Mouse (Mus musculus): Measurements from ENCODE around the gene Immp2l. TPM values are rescaled to one million over a fixed set of nuclear protein-coding genes. Genes with fewer than 3 reads are reported as not detected.

The Immp2l gene
- polyA plus RNA-seq, 1 experiment from 2014 or later, result 16.3 TPM

- 63% methylated on average over 7 of the region's 7 CpGs for WGBS
- no peak for ATAC-seq (ENCODE audit: insufficient read depth, low FRiP score)
- H3K9ac ChIP-seq (ENCODE audit: low read length), result no peak overlapping the region
Measured at GRCm38 (mm10) chr12:41330988-41331671, 307.2 kb downstream of the Immp2l start.

GRCm38 (mm10) chr12:41345621-41346020, 321.7 kb downstream of the Immp2l start:
- Histone ChIP-seq H3K27ac (ENCODE audit: low read length) (no peak overlapping the region), H3K9ac (ENCODE audit: low read length) (no peak overlapping the region), H3K4me3 (replicated peaks; ENCODE audit: low read length) (no peak overlapping the region), H3K4me1 (ENCODE audit: control insufficient read depth, insufficient read depth, low read length) (no peaks in the 10 kb centered on the region), H3K36me3 (ENCODE audit: control insufficient read depth, insufficient read depth, low read length) (no peaks in the 10 kb centered on the region), H3K27me3 (ENCODE audit: control insufficient read depth, insufficient read depth, low read length) (no peaks in the 10 kb centered on the region), H3K9me3 (replicated peaks; ENCODE audit: control insufficient read depth, low read length) (no peaks in the 10 kb centered on the region), H3K4me2 (ENCODE audit: low read depth, low read length) (no peak overlapping the region)
- WGBS, result 71% methylated on average over 4 of the region's 4 CpGs
- no peak for ATAC-seq (ENCODE audit: insufficient read depth, low FRiP score)

More at GRCm38 (mm10) chr12:41330988-41331671, 307.2 kb downstream of the Immp2l start:
- no peaks in the 10 kb centered on the region for H3K27me3 ChIP-seq (ENCODE audit: control insufficient read depth, insufficient read depth, low read length)
- no peaks in the 10 kb centered on the region for H3K4me1 ChIP-seq (ENCODE audit: control insufficient read depth, insufficient read depth, low read length)
- H3K4me2 ChIP-seq (ENCODE audit: low read depth, low read length), result no peak overlapping the region
- H3K4me3 ChIP-seq (replicated peaks; ENCODE audit: low read length), result no peak overlapping the region
- no peak overlapping the region for H3K27ac ChIP-seq (ENCODE audit: low read length)
- H3K9me3 ChIP-seq (replicated peaks; ENCODE audit: control insufficient read depth, low read length), result no peaks in the 10 kb centered on the region
- no peaks in the 10 kb centered on the region for H3K36me3 ChIP-seq (ENCODE audit: control insufficient read depth, insufficient read depth, low read length)

GRCm38 (mm10) chr12:41347494-41347893, 323.6 kb downstream of the Immp2l start:
- Histone ChIP-seq H3K27me3 (ENCODE audit: control insufficient read depth, insufficient read depth, low read length) (no peaks in the 10 kb centered on the region), H3K9ac (ENCODE audit: low read length) (no peak overlapping the region), H3K27ac (ENCODE audit: low read length) (no peak overlapping the region), H3K4me2 (ENCODE audit: low read depth, low read length) (no peak overlapping the region), H3K4me1 (ENCODE audit: control insufficient read depth, insufficient read depth, low read length) (no peaks in the 10 kb centered on the region), H3K9me3 (replicated peaks; ENCODE audit: control insufficient read depth, low read length) (no peaks in the 10 kb centered on the region), H3K36me3 (ENCODE audit: control insufficient read depth, insufficient read depth, low read length) (no peaks in the 10 kb centered on the region), H3K4me3 (replicated peaks; ENCODE audit: low read length) (no peak overlapping the region)
- 82% methylated on average over 2 of the region's 2 CpGs for WGBS
- ATAC-seq (ENCODE audit: insufficient read depth, low FRiP score), result no peak

- no peak for ATAC-seq (ENCODE audit: insufficient read depth, low FRiP score)
- H3K4me2 ChIP-seq (ENCODE audit: low read depth, low read length), result no peak overlapping the region
- H3K4me1 ChIP-seq (ENCODE audit: control insufficient read depth, insufficient read depth, low read length), result no peaks in the 10 kb centered on the region
- 55% methylated on average over 2 of the region's 2 CpGs for WGBS
- no peak overlapping the region for H3K4me3 ChIP-seq (replicated peaks; ENCODE audit: low read length)
- no peaks in the 10 kb centered on the region for H3K36me3 ChIP-seq (ENCODE audit: control insufficient read depth, insufficient read depth, low read length)
- H3K9ac ChIP-seq (ENCODE audit: low read length), result no peak overlapping the region
- H3K27ac ChIP-seq (ENCODE audit: low read length), result no peak overlapping the region
- no peaks in the 10 kb centered on the region for H3K9me3 ChIP-seq (replicated peaks; ENCODE audit: control insufficient read depth, low read length)
- H3K27me3 ChIP-seq (ENCODE audit: control insufficient read depth, insufficient read depth, low read length), result no peaks in the 10 kb centered on the region
Measured at GRCm38 (mm10) chr12:41349386-41349785, 325.5 kb downstream of the Immp2l start.

- H3K27me3 ChIP-seq (ENCODE audit: control insufficient read depth, insufficient read depth, low read length), result no peaks in the 10 kb centered on the region
- ATAC-seq (ENCODE audit: insufficient read depth, low FRiP score), result no peak
- no peak overlapping the region for H3K9ac ChIP-seq (ENCODE audit: low read length)
- 54% methylated on average over 2 of the region's 2 CpGs for WGBS
- no peaks in the 10 kb centered on the region for H3K4me1 ChIP-seq (ENCODE audit: control insufficient read depth, insufficient read depth, low read length)
- H3K27ac ChIP-seq (ENCODE audit: low read length), result no peak overlapping the region
- no peak overlapping the region for H3K4me3 ChIP-seq (replicated peaks; ENCODE audit: low read length)
- no peak overlapping the region for H3K4me2 ChIP-seq (ENCODE audit: low read depth, low read length)
- no peaks in the 10 kb centered on the region for H3K36me3 ChIP-seq (ENCODE audit: control insufficient read depth, insufficient read depth, low read length)
- no peaks in the 10 kb centered on the region for H3K9me3 ChIP-seq (replicated peaks; ENCODE audit: control insufficient read depth, low read length)
Measured at GRCm38 (mm10) chr12:41349814-41350213, 325.9 kb downstream of the Immp2l start.

- Histone ChIP-seq H3K9me3 (replicated peaks; ENCODE audit: control insufficient read depth, low read length) (no peaks in the 10 kb centered on the region), H3K9ac (ENCODE audit: low read length) (no peak overlapping the region), H3K36me3 (ENCODE audit: control insufficient read depth, insufficient read depth, low read length) (no peaks in the 10 kb centered on the region), H3K4me2 (ENCODE audit: low read depth, low read length) (no peak overlapping the region), H3K27ac (ENCODE audit: low read length) (no peak overlapping the region), H3K27me3 (ENCODE audit: control insufficient read depth, insufficient read depth, low read length) (no peaks in the 10 kb centered on the region), H3K4me3 (replicated peaks; ENCODE audit: low read length) (no peak overlapping the region), H3K4me1 (ENCODE audit: control insufficient read depth, insufficient read depth, low read length) (no peaks in the 10 kb centered on the region)
- WGBS, result 31% methylated on average over 2 of the region's 2 CpGs
- no peak for ATAC-seq (ENCODE audit: insufficient read depth, low FRiP score)
Measured at GRCm38 (mm10) chr12:41351275-41351674, 327.4 kb downstream of the Immp2l start.

- no peak overlapping the region for H3K4me2 ChIP-seq (ENCODE audit: low read depth, low read length)
- no peaks in the 10 kb centered on the region for H3K9me3 ChIP-seq (replicated peaks; ENCODE audit: control insufficient read depth, low read length)
- ATAC-seq (ENCODE audit: insufficient read depth, low FRiP score), result no peak
- no peak overlapping the region for H3K9ac ChIP-seq (ENCODE audit: low read length)
- WGBS, result 69% methylated on average over 1 of the region's 1 CpGs
- no peak overlapping the region for H3K27ac ChIP-seq (ENCODE audit: low read length)
- H3K4me3 ChIP-seq (replicated peaks; ENCODE audit: low read length), result no peak overlapping the region
- no peaks in the 10 kb centered on the region for H3K36me3 ChIP-seq (ENCODE audit: control insufficient read depth, insufficient read depth, low read length)
- no peaks in the 10 kb centered on the region for H3K4me1 ChIP-seq (ENCODE audit: control insufficient read depth, insufficient read depth, low read length)
- no peaks in the 10 kb centered on the region for H3K27me3 ChIP-seq (ENCODE audit: control insufficient read depth, insufficient read depth, low read length)
Measured at GRCm38 (mm10) chr12:41354857-41355256, 331.0 kb downstream of the Immp2l start.

- 45% methylated on average over 3 of the region's 3 CpGs for WGBS
- Histone ChIP-seq H3K27ac (ENCODE audit: low read length) (no peak overlapping the region), H3K27me3 (ENCODE audit: control insufficient read depth, insufficient read depth, low read length) (no peaks in the 10 kb centered on the region), H3K4me1 (ENCODE audit: control insufficient read depth, insufficient read depth, low read length) (no peaks in the 10 kb centered on the region), H3K9ac (ENCODE audit: low read length) (no peak overlapping the region), H3K36me3 (ENCODE audit: control insufficient read depth, insufficient read depth, low read length) (no peaks in the 10 kb centered on the region), H3K4me3 (replicated peaks; ENCODE audit: low read length) (no peak overlapping the region), H3K4me2 (ENCODE audit: low read depth, low read length) (no peak overlapping the region), H3K9me3 (replicated peaks; ENCODE audit: control insufficient read depth, low read length) (no peaks in the 10 kb centered on the region)
- ATAC-seq (ENCODE audit: insufficient read depth, low FRiP score), result no peak
Measured at GRCm38 (mm10) chr12:41356040-41356439, 332.1 kb downstream of the Immp2l start.

GRCm38 (mm10) chr12:41386685-41387084, 362.8 kb downstream of the Immp2l start:
- no peak overlapping the region for H3K4me3 ChIP-seq (replicated peaks; ENCODE audit: low read length)
- H3K9me3 ChIP-seq (replicated peaks; ENCODE audit: control insufficient read depth, low read length), result no peaks in the 10 kb centered on the region
- H3K27ac ChIP-seq (ENCODE audit: low read length), result no peak overlapping the region
- H3K36me3 ChIP-seq (ENCODE audit: control insufficient read depth, insufficient read depth, low read length), result no peaks in the 10 kb centered on the region
- 67% methylated on average over 1 of the region's 1 CpGs for WGBS
- ATAC-seq (ENCODE audit: insufficient read depth, low FRiP score), result no peak
- H3K4me1 ChIP-seq (ENCODE audit: control insufficient read depth, insufficient read depth, low read length), result no peaks in the 10 kb centered on the region
- H3K4me2 ChIP-seq (ENCODE audit: low read depth, low read length), result no peak overlapping the region
- no peak overlapping the region for H3K9ac ChIP-seq (ENCODE audit: low read length)
- no peaks in the 10 kb centered on the region for H3K27me3 ChIP-seq (ENCODE audit: control insufficient read depth, insufficient read depth, low read length)
